Mouse (Mus musculus) neural tube, embryonic 10.5 days (tissue): ENCODE data around the gene Syt12.
"Not testable (repeated sequence)": the region's sequence is repeated elsewhere in the genome, so short reads cannot be mapped to it uniquely, and the experiment has no call there.

Source experiments
- DNase-seq: peaks from one replicate; pipeline ENCODE4 v3.0.0-alpha.2; 2017; ENCODE audit warnings: low spot score; ENCODE audit errors: extremely low spot score

The Syt12 gene

GRCm38 (mm10) chr19:4491080-4491695 is 13.9 kb upstream of the Syt12 start:
- no peak for DNase-seq

DNA sequence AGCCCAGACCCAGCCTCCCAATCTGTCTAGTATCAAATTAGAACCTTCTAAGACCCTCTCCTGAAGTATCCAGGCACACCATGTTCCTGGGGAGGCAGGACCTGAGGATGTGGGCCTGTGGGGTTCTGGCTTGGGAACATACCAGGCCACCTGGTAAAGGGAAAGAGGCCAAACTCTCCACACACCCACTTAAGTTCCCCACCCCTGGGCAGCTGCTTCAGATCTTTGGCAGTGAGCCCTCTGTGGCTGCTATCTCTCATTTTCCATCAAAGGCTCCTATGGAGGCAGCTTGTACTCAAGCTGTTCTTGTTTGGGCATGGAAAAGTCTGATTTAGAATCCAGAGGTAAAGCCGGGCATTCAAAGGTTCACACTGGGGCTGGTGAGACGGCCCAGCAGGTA is 10.6 kb upstream of the Syt12 start:
- DNase-seq, result no peak

DNA sequence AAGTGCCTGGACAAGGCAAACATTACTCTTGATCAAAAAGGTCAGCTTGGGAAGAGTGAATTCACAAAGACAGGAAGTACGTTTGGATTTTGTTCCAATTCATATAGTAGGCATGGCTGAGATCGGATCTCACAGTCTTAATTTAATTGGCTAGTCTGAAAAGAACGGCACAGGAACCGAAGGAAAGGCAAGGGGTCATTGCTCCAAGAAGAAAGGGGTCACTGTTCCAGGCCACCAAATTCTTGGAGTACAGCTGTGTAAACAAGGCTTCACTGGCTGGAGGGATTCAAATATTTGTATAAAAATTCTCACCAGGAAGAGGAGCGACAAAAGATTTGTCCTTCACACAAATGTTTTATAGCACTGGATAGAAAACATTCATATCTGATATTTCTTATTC is 7.8 kb upstream of the Syt12 start:
- no peak for DNase-seq

- no peak for DNase-seq
Observed at GRCm38 (mm10) chr19:4482111-4482859, 5.0 kb upstream of the Syt12 start.

- DNase-seq, result no peak
Observed at GRCm38 (mm10) chr19:4481326-4481725, 4.1 kb upstream of the Syt12 start.

DNA sequence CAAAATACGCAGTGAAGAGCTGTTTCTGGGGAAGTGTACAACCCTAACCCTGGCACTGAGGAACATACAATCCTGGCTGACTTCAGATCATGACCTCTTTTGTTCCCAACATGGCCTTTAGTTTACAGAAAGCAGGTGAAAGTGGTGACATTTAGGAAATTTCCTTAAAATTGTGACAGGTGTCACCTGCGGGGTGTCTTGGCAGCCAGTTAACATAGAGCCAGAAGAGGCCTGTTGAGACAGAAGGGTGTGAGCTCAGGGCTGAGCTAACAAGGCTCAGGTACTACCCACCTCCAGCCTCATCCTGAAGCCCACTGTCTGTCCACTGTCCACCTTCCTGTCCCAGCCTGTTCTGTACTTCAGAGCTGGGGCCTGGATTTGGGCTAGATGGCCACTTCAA is 2.8 kb upstream of the Syt12 start:
- no peak for DNase-seq

- no peak for DNase-seq
Observed at GRCm38 (mm10) chr19:4478190-4478516, 906 bp upstream of the Syt12 start.

- peak; percentile 66 for DNase-seq
Observed at GRCm38 (mm10) chr19:4476601-4477257, 518 bp downstream of the Syt12 start.

- no peak for DNase-seq
Observed at GRCm38 (mm10) chr19:4475224-4475925, 1.9 kb downstream of the Syt12 start.

- no peak for DNase-seq
Observed at GRCm38 (mm10) chr19:4474739-4475138, 2.5 kb downstream of the Syt12 start.

DNA sequence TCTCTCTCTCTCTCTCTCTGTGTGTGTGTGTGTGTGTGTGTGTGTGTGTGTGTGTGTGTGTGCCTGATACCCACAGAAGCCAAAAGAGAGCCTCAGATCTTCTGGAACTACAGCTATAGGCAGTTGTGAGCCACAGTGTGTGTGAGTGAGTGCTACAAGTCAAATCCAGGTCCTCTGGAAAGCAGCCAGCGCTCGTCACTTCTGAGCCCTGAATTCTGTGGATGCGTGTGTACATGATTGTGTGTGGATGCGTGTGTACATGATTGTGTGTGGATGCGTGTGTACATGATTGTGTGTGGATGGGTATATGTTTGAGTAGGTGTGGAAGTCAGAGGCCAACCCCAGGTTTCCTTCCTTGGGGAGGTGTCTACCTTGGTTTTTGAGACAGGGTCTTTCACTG is 3.7 kb downstream of the Syt12 start:
- no peak for DNase-seq

- no peak for DNase-seq
Observed at GRCm38 (mm10) chr19:4468363-4468762, 8.9 kb downstream of the Syt12 start.

GRCm38 (mm10) chr19:4464666-4465065 is 12.6 kb downstream of the Syt12 start:
- DNase-seq, result no peak

DNA sequence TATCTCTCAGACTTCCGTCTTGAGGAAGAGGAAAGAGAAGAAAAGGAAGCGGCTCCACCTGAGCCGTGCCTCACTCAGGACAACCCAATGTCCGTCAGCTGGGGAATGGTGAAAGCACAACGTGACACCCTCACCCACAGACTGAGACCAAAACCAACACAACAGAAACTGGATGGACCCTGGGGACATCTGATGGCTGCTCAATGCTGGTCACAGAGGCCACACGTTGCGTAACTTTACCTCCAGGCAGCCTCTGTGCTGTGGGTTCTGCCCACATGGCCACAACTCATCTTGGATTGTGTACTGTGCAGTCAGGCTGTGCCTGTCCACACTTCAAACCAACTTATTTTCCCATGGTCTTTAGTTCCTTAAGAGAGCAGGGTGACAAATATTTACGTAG is 15.3 kb downstream of the Syt12 start:
- no peak for DNase-seq

DNA sequence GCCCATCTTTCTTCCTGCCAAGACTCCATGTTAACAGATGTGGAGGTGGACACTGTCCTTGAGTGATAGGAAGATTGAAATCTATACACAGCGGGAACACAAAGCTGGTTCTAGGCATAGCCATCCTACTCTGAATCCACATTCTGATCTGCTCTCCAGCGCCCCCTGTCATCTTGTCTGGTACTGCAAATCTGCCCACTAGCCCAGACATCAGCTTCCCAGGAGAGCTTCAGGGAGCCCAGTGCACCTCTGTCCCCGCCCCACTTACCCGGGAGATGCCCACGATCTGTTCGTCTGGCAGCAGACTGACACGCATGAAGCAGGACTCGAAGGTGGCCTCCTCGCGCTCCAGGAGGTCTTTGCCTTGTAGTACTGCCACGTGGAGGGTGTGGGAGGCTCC is 21.0 kb downstream of the Syt12 start:
- DNase-seq, result peak; percentile 73

DNA sequence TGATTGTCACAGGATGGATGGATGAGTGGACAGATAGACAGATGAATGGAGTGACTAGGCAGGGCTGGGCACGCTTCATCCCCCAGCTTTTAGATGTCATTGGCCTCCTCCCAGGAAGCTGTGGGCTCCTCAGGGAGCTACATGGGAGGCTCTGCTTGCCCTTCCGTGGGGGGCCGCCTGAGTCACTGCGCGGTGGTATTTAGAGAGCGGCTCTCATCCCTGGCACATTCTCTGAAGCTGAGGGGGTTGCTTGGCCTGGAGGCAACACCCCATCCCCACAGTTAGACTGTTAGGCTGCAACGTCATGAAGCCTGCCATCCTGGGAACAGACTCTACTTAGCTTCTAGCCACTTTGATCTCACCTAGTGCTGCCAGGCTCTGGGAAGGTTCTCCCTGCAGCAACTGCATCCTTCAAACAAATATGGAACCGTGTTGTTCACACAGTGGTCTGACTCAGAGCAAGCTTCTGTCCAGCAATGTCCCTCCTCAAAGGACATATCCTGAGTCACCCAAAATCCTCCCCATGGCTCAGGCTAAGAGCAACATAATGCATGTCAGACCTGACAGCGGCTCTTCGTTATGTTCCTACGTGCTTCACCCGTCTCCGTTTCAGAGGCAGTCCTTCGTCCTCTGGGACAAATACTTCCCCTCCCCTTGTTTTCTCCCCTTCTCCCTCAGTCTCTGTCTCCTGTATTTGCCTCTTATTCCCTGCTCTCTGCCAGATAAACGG is 22.0 kb downstream of the Syt12 start:
- DNase-seq, result no peak

GRCm38 (mm10) chr19:4454040-4454439 is 23.2 kb downstream of the Syt12 start:
- DNase-seq, result not testable (repeated sequence)

- no peak for DNase-seq
Observed at GRCm38 (mm10) chr19:4452525-4452924, 24.7 kb downstream of the Syt12 start.

GRCm38 (mm10) chr19:4451965-4452364 is 25.3 kb downstream of the Syt12 start:
- DNase-seq, result no peak

- no peak for DNase-seq
Observed at GRCm38 (mm10) chr19:4451098-4451497, 26.1 kb downstream of the Syt12 start.

DNA sequence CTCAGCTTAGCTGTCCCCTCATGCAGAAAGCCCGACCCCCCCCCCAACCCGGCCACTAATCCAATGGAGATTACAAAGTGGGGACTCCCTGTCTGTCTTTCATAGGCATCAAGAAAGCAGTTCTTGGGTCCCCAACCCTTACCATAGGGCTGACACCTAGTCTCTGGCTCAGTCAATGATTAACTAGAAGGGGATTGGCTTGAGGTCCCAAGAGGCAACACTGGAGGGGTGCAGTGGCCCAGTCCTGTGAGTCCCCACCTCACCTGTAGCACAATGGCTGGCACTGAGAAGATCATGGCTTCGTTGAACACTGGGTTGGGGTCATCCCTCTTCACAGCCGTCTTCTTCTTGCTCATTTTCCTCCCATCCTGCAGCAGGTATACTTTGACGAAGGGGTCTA is 26.6 kb downstream of the Syt12 start:
- DNase-seq, result no peak

DNA sequence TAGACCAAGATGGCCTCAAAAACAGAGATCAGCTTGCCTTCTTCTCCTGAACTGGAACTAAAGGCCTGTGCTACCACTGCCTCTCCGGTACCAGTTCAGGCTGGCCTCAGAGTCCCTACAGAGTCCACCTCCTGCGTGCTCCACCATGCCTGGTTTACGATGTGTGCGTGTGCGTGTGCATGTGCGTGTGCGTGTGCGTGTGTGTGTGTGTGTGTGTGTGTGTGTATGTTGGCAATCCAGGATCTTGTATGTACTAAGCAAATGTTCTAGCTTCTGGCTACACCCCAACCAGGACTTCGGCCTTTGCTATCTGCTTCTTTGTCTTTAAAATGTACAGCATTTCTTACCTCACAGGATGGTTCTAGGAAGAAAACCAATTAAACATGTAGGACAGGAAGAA is 28.0 kb downstream of the Syt12 start:
- DNase-seq, result no peak
